Mouse (Mus musculus) sigmoid colon, adult 10 weeks (tissue): ENCODE measurements around the gene Tmc5. TPM values are rescaled to one million over a fixed set of nuclear protein-coding genes. Genes with fewer than 3 reads are reported as not detected.

Source experiments
- polyA plus RNA-seq: library from polyadenylated mRNA; stranded (reverse); fragments of 350-450 nt; fragmentation: Illumina TruSeq; extraction: RNeasy Lipid Tissue Mini Kit (QIAGEN cat#74804); gene quantifications from one replicate; pipeline ENCODE4 v1.2.3, GENCODE M21; 2014; ENCODE audit warnings: low read depth, low replicate concordance

Tmc5 gene
- polyA plus RNA-seq: 82.5 TPM

DNA sequence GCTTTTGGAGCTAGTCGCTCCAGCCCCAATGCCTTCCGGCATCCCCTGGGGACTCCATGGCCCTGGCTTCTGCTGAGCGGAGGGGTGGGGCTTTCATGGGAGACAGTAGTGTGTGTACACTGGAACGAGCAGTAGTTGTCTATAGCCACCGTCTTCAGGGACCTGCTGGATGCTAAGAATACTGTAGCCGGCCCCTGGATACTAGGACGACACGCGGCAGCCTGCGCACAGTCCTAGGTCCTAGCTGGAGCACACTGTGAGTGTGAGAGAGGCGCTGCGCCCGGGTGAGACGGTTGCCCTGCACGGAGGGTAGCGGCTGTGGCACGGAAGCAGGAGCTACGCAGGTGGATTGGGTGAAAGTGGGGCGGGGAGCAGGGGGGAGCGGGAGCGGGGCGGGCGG is at the start of gene Tmc5:
TSS of gene Tmc5 (plus strand) at position 97 of the 400 bp plus-strand sequence.

GRCm38 (mm10) chr7:118584257-118584907 is 12.7 kb upstream of the Tmc5 start, which contains the start of gene Tmc7:
Tmc7 (minus strand) TSS chr7:118584736.

DNA sequence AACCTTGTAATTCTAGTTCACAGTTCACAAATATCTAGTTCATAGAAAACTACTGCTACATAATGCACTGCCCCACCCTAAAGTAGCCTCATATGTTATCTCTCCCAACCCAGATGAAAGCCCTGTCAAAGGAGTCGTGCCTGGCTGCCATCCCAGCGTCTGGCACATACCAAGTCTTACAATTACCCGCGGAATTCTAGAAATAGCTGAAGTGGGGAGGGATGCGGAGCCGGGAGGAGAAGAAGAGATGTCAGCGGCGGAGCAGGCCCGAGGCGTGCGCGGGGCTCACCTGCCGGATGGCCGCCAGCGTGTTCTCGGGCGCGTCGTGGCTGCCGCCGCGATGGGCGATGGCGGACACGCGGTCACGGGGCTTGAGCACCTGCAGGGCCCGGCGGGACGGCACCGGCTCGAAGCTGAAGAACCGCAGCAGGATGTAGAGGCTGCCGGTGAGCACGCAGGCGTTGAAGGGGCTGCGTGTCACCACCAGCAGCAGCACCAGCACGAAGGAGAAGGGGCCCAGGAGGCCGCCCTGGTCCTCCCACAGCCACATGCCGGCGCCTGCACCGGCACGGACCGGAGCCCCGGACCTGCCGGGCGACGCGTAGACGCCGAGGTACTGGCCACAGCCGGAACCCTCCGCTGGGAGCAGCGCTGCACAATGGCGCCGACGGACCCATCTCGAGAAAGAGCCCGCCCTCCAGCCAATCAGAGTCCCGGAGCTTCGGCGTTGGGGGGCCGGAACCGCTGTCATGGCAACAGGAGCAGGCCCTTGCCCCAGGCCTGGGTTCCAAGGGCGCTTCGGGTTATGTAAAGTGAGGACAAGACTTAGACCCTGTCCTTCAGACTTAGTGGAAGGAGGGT is 108.2 kb downstream of the Tmc5 start, which contains the start of gene Gde1:
TSS of gene Gde1 (minus strand) at position 678 of the 861 bp plus-strand sequence.

GRCm38 (mm10) chr7:118712228-118713173 is 115.4 kb downstream of the Tmc5 start, which contains the start of gene Ccp110:
Ccp110 (plus strand) TSS chr7:118712552.

Other genes with a start within 250 kb of the Tmc5 start
- gene Syt17, start 149.1 kb upstream of the Tmc5 start, polyA plus RNA-seq: 1.5 TPM
- gene Itpripl2, start 105.3 kb upstream of the Tmc5 start, polyA plus RNA-seq: 25.7 TPM
- 7.7 TPM for gene Coq7, start 63.9 kb upstream of the Tmc5 start, polyA plus RNA-seq
- 9.8 TPM for gene Tmc7, start 12.6 kb upstream of the Tmc5 start, polyA plus RNA-seq
- 144 TPM for gene Gde1, start 108.5 kb downstream of the Tmc5 start, polyA plus RNA-seq
- 16.8 TPM for gene Ccp110, start 115.3 kb downstream of the Tmc5 start, polyA plus RNA-seq
- gene Vps35l, start 142.9 kb downstream of the Tmc5 start, polyA plus RNA-seq: 8.1 TPM